Mouse (Mus musculus) stomach, embryonic 16.5 days (tissue): Measurements from ENCODE around the gene Tmem126a. TPM values are rescaled to one million over a fixed set of nuclear protein-coding genes. Genes with fewer than 3 reads are reported as not detected.

Experiments
- ATAC-seq: fragments of 200-750 bp; cut with Nextera tagmentation; 2 replicates; pipeline ENCODE4 v1.8.0; 2017; ENCODE audit warnings: moderate number of reproducible peaks, moderate TSS enrichment; ENCODE audit not compliant: insufficient read depth, low FRiP score
- H3K27ac ChIP-seq: fragments of 300-500 bp; sonication (generic); 2 replicates; pipeline ENCODE4 v1.5.1; 2014; ENCODE audit warnings: low read length
- H3K27me3 ChIP-seq: fragments of 300-500 bp; sonication (generic); 2 replicates; pipeline ENCODE4 v1.6.1; 2014; ENCODE audit warnings: low read length, control low read depth, mixed read lengths; ENCODE audit not compliant: control insufficient read depth, insufficient read depth
- H3K36me3 ChIP-seq: fragments of 300-500 bp; sonication (generic); 2 replicates; pipeline ENCODE4 v1.6.1; 2014; ENCODE audit warnings: low read length; ENCODE audit not compliant: control insufficient read depth, insufficient read depth
- H3K4me1 ChIP-seq: fragments of 300-500 bp; sonication (generic); 2 replicates; pipeline ENCODE4 v1.6.1; 2014; ENCODE audit warnings: low read length, control low read depth, mixed read lengths; ENCODE audit not compliant: control insufficient read depth, insufficient read depth
- H3K4me2 ChIP-seq: fragments of 300-500 bp; sonication (generic); 2 replicates; pipeline ENCODE4 v1.6.1; 2014; ENCODE audit warnings: low read depth, low read length, mixed read lengths
- H3K4me3 ChIP-seq: fragments of 300-500 bp; sonication (generic); replicated peaks from 2 replicates; pipeline ENCODE4 v1.5.1; 2014; ENCODE audit warnings: mild to moderate bottlenecking, low read length
- H3K9ac ChIP-seq: fragments of 300-500 bp; sonication (generic); 2 replicates; pipeline ENCODE4 v1.6.1; 2014; ENCODE audit warnings: low read length
- H3K9me3 ChIP-seq: fragments of 300-500 bp; sonication (generic); replicated peaks from 2 replicates; pipeline ENCODE4 v1.6.1; 2016; ENCODE audit warnings: low read length, control low read depth; ENCODE audit not compliant: control insufficient read depth
- WGBS: fragments of 180-500 bp; shearing (Covaris S2); extraction: QIAGEN DNeasy Blood & Tissue Kit; methylation state at CpG from one replicate; pipeline ENCODE4 v1.1.7; 2014; 5-methylcytosine and 5-hydroxymethylcytosine counted together
- polyA plus RNA-seq: library from polyadenylated mRNA; unstranded; fragments of >200 nt; fragmentation: Nextera tagmentation; extraction: Ambion mirVana; gene quantifications from 2 replicates; pipeline ENCODE4 v1.2.1, GENCODE M21; 2015

Gene Tmem126a
- polyA plus RNA-seq, 1 experiment from 2014 or later = 104 TPM

DNA sequence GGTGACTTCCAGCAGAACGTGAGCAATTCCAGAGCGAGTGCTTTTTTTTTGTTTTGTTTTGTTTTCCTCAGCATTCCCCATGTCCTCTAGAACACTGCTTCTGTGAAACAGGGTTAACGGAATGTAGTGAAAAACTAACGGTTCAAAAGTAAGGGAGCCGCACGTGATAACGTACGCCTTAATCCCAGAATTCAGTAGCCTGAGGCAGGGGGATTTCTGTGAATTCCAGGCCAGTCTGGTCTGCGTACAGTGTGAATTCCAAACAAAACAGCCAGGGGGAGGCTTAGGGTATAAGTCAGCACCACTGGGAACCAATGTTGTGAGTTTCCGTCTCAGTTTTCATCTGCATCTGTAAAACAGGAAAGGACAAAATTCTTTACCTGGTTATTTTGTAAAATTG is 488 bp upstream of the Tmem126a start:
- H3K4me3 ChIP-seq = peak overlapping the region; percentile 66
- peak; percentile 53; the same call in 1 of the 2 replicates for ATAC-seq
- peak overlapping the region; percentile 87 for H3K27ac ChIP-seq
- no peaks in the 10 kb centered on the region for H3K9me3 ChIP-seq
- H3K4me2 ChIP-seq = peak overlapping the region; percentile 56
- H3K36me3 ChIP-seq = 0 out of 2 replicates have a peak, but pooled peaks cover 3% of the 10 kb centered on the region
- peaks cover 8% of the 10 kb centered on the region; the same call in 1 of the 2 replicates for H3K4me1 ChIP-seq
- WGBS = 9% methylated on average over 10 of the region's 10 CpGs
- no peaks in the 10 kb centered on the region for H3K27me3 ChIP-seq
- H3K9ac ChIP-seq = peak overlapping the region; percentile 79

DNA sequence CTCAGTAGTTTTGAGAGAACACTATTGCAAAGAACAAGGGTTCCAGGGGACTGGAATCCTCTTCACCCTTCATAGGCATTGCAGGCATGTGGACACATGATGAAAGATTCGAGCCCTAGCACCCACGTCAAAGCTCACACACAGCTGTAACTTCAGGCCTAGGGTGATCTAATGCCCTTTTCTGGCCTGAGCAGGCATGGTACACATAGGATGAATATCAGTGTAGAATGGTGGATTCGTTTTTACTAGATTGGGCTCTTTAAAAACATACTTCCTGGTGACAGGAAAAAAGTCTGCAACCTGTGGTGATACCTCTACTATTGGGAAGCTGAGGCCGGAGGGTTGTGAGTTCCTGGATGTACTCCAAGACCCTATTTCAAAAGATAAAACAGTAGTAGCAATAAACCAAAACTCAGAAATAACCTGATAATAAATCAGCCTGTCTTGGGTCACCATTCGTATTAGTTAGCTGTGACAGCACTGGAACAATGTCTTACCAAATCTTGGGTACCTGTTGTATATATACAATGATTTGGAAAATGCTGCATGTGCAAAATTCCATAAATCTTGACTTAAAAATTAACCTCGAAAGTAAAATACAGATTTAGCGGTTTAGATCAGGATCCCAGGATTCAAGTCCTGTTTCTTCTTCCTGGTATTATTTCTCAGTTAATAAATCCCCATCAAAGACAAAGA is 732 bp downstream of the Tmem126a start:
- H3K27ac ChIP-seq = 0 out of 2 replicates have a peak overlapping the region, but pooled peaks have one; percentile 5
- H3K4me2 ChIP-seq = peak overlapping the region; percentile 56
- 0 out of 2 replicates have a peak, but pooled peaks cover 3% of the 10 kb centered on the region for H3K36me3 ChIP-seq
- no peaks in the 10 kb centered on the region for H3K27me3 ChIP-seq
- peak overlapping the region; percentile 79 for H3K9ac ChIP-seq
- peaks cover 8% of the 10 kb centered on the region; the same call in 1 of the 2 replicates for H3K4me1 ChIP-seq
- ATAC-seq = no peak
- peak overlapping the region; percentile 66 for H3K4me3 ChIP-seq
- 16% methylated on average over 7 of the region's 7 CpGs for WGBS
- H3K9me3 ChIP-seq = no peaks in the 10 kb centered on the region

DNA sequence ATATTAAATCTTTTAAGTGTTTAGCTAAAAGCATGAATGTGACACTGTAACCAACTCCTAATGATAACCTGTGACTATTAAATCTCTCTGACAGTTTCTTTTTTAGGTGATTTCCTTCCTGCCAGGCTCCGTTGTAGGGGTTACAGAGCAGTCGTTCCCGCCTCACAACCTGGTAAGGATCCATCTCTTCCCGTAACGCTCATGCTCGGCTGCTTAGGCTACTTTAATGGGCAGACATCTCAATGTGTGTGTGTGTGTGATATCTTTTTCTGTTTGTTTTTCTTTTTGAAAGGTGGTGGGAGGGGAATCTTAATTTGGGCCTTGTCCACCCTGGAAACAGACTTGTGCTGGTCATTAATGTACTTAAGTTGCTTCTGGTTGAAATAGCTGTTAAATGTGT is 12.8 kb downstream of the Tmem126a start:
- H3K4me3 ChIP-seq = peak overlapping the region; percentile 99
- WGBS = under 1% methylated on average over 6 of the region's 6 CpGs
- H3K36me3 ChIP-seq = no peaks in the 10 kb centered on the region; the same call in 1 of the 2 replicates
- H3K4me1 ChIP-seq = no peaks in the 10 kb centered on the region
- no peaks in the 10 kb centered on the region for H3K27me3 ChIP-seq
- ATAC-seq = no peak
- peak overlapping the region; percentile 76 for H3K4me2 ChIP-seq
- H3K9me3 ChIP-seq = no peaks in the 10 kb centered on the region
- H3K9ac ChIP-seq = peak overlapping the region; percentile 100
- H3K27ac ChIP-seq = no peak overlapping the region

DNA sequence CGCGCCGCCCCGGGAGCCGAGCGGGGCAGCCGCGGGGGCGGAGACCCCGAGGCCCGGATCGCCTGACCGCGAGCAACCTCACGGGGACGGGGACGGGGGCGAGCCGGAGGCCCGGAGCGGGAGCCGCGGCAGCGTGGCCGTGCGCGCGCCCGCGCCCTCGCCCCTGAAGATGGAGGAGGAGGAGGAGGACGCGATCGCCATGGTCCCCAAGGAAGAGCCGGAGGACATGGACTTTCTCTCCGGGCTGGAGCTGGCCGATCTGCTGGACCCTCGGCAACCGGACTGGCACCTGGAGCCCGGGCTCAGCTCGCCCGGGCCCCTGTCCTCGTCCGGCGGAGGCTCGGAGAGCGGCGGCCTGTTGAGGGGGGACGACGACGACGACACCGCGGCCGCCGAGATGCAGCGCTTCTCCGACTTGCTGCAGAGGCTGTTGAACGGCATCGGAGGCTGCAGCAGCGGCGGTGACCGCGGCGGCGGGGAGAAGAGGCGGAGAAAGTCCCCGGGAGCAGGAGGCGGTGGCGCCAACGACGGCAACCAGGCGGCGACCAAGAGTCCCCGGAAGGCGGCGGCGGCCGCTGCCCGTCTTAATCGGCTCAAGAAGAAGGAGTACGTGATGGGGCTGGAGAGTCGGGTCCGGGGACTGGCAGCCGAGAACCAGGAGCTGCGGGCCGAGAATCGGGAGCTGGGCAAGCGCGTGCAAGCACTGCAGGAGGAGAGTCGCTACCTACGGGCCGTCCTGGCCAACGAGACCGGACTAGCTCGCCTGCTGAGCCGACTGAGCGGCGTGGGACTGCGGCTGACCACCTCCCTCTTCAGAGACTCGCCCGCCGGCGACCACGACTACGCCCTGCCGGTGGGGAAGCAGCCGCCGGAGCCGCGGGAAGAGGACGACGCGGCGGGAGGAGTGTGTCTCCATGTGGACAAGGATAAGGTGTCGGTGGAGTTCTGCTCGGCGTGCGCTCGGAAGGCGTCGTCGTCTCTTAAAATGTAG is 13.6 kb downstream of the Tmem126a start:
- peak overlapping the region; percentile 99 for H3K4me3 ChIP-seq
- H3K4me2 ChIP-seq = peak overlapping the region; percentile 76
- under 1% methylated on average over 119 of the region's 123 CpGs for WGBS

DNA sequence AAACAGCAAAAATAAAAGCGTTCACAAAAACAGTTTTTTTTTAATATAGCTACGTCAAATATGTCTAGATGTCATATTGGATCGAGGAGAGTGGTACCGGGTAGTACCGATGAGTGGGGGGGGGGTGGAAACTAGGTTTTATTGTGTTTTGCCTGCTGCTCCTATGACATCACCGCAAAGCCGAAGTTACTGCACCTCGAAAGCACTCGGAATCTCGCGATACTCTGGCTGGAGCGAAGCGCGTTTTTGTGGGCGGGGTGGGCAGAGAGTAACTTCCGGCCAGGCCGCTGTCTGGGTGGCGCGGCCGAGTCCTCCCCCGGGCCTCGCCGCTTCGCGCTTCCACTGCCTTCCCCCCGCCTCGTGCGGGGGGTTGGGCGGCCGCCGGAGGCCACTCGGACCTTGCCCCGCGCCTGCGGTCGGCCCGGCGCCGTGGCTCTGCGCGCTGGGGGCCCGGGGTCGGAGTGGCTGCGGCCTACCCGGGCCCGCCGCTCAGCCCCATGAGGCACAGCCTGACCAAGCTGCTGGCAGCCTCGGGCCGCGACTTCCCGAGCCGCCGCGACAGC is 14.4 kb downstream of the Tmem126a start, which contains the start of gene Crebzf:
Gene Crebzf (plus strand): TSS at position 212 of the 563 bp plus-strand sequence.
- Histone ChIP-seq H3K4me2 (peak within 1 kb of the TSS; percentile 76), H3K9ac (peak within 1 kb of the TSS; percentile 100), H3K27ac (peak within 1 kb of the TSS; percentile 97), H3K4me1 (no peaks in the 10 kb centered on the region), H3K36me3 (no peaks in the 10 kb centered on the region), H3K4me3 (peak within 1 kb of the TSS; percentile 99), H3K27me3 (no peaks in the 10 kb centered on the region), H3K9me3 (no peaks in the 10 kb centered on the region)
- peak; percentile 96 for ATAC-seq
- under 1% methylated on average over 51 of the region's 54 CpGs for WGBS

More for the DNA sequence above, 13.6 kb downstream of the Tmem126a start:
- H3K9ac ChIP-seq = peak overlapping the region; percentile 100
- H3K27ac ChIP-seq = peak overlapping the region; percentile 97
- no peaks in the 10 kb centered on the region; the same call in 1 of the 2 replicates for H3K36me3 ChIP-seq
- H3K9me3 ChIP-seq = no peaks in the 10 kb centered on the region
- no peaks in the 10 kb centered on the region for H3K4me1 ChIP-seq
- peak; percentile 67 for ATAC-seq
- no peaks in the 10 kb centered on the region for H3K27me3 ChIP-seq

DNA sequence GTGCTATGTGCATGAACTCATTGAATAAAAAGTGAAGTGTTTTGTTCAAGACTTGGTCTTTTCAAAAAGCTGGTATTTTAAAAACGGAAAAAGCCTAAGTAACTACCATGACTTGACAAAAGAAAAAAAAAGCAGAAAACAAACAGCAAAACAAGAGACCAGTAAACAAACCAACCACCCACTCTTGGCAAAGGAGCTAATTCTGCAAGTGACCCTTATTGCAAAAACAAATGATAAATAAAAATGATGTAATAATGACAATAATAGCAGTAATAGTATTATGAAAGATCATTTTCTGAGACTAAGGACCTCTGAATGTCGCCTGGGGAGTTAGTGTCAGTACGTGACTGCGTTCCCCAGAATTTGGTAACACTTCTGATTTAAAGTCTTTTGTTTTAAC is 15.0 kb downstream of the Tmem126a start:
- 11% methylated on average over 4 of the region's 4 CpGs for WGBS
- Histone ChIP-seq H3K4me3 (peak overlapping the region; percentile 99), H3K9me3 (no peaks in the 10 kb centered on the region), H3K4me1 (no peaks in the 10 kb centered on the region), H3K4me2 (peak overlapping the region; percentile 65), H3K27me3 (no peaks in the 10 kb centered on the region), H3K36me3 (no peaks in the 10 kb centered on the region), H3K9ac (peak overlapping the region; percentile 100), H3K27ac (peak overlapping the region; percentile 97)
- no peak for ATAC-seq

DNA sequence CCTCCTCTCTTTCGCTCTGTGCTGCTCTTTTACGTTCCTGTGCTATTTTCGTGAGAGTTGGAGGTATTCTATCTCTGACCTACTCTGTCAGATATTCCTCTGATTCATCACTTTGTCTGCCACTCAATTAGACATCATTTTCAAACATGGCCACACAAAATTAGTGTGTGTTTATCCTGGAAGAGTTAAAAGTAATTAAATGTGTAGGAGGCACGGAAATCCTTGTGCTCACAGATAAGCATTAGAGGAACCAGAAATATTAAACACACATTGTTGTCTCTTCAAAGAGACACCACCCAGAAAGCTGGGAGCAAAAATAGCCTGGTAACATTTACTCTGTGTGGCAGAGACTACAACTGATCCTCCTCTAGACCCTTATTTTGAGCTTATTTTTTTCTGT is 17.0 kb downstream of the Tmem126a start:
- H3K4me3 ChIP-seq = no peak overlapping the region
- H3K36me3 ChIP-seq = no peaks in the 10 kb centered on the region
- H3K27me3 ChIP-seq = no peaks in the 10 kb centered on the region
- no peak for ATAC-seq
- 82% methylated on average over 4 of the region's 4 CpGs for WGBS
- no peak overlapping the region for H3K27ac ChIP-seq
- no peak overlapping the region for H3K4me2 ChIP-seq
- no peaks in the 10 kb centered on the region for H3K4me1 ChIP-seq
- H3K9me3 ChIP-seq = no peaks in the 10 kb centered on the region
- H3K9ac ChIP-seq = no peak overlapping the region

DNA sequence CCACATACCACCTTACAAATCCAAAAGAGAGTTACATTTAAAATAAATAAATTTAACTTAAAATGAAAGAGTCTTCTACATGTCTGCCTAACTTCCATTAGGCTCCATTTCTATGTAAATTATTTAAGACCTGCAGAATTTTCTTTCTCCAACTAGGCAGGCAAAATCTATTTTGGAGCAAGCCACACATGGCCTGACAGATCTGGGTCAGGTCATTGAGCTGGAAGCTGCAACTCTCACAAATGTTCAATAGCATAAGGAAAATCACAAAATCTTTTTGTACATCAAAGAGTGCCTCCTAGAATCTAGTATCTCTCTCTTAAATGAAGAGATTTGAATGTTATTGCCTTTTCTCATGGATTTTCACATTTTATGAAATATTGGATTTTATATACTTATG is 24.8 kb downstream of the Tmem126a start:
- no peaks in the 10 kb centered on the region for H3K9me3 ChIP-seq
- no peak overlapping the region for H3K9ac ChIP-seq
- H3K4me1 ChIP-seq = no peaks in the 10 kb centered on the region
- ATAC-seq = no peak
- H3K27ac ChIP-seq = no peak overlapping the region
- H3K36me3 ChIP-seq = no peaks in the 10 kb centered on the region
- H3K4me2 ChIP-seq = no peak overlapping the region
- H3K27me3 ChIP-seq = no peaks in the 10 kb centered on the region
- H3K4me3 ChIP-seq = no peak overlapping the region
